Mouse (Mus musculus): Measurements from ENCODE around the gene Fadd. TPM values are rescaled to one million over a fixed set of nuclear protein-coding genes. Genes with fewer than 3 reads are reported as not detected.

Fadd gene
- 4.6 TPM for polyA plus RNA-seq (2017; shearing (Covaris generic))

DNA sequence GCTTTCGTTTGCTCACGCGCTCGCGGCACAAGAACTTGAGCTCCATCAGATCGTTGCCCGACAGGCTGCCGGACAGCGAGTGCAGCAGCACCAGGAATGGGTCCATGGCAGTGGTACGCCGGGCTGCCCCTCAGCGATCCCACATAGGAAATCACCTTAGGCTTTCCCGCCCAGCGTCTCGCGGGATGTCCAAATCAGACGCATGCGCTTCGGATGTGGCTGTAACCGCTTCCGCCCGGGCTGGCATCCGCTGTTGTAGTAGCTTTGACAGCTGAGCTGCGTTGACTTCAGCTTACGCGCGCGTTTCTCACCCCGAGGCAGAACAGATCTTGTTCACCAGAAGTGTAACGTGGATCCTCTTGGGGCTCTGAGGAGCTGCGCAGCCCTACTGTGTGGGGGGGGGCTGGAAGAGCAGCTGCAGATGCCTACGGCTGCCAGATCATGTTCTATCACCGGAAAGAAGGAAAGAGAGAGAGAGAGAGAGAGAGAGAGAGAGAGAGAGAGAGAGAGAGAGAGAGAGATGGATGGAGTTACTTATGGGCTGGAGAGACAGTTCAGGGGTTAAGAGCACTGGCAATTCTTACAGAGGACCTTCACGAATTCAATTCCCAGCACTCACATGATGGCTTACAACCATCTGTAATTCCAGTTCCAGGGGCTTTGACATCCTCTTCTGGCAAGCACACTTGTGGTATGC is at the start of gene Fadd:
Fadd (minus strand) TSS at position 180 of the 697 bp plus-strand sequence.

DNA sequence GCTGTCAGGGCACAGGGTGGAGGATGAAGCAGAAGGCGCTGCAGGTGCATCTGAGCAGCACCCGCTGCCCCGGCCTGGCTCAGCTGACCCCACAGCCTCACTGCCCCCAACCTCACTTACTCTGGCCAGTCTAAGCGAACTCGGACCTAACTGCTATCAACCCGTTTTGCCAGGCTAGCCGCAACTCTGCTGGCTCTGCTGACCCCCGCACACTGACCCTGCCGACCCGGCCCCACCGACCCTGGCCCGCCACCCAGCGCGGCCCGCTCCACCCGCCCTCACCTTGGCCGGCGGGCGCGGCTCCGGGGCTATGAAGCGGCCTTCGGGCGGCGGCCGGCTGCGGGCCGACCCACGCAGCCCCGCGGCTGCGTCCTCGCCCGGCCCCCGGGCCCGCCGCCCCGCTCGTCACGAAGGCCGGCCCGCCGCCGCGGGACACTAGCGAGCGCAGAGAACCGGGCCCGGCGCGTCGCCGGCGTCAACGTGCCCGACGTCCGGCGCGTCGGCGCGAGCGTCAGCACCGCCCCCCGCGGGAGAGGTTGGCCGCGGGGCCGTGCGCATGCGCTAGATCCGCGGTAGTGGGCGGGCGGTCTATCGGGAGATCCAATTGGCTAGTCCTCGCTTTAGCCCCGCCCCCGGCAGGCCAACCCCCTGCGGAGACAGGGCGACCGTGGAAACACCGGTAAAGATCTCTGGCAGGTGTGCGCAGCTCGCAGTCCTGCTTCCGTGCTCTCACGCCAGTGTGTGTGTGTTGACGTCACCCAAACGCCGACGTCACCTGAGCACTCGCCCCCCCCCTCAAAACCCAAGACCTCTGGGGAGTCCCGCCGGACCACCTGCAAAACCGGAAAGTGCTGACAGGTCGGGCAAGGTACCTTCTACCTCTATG is 28.8 kb downstream of the Fadd start, which contains the start of gene Ppfia1:
Ppfia1 (minus strand) TSS at position 493 of the 886 bp plus-strand sequence.

Other genes with a start within 250 kb of the Fadd start
- gene Cttn, start 111.5 kb downstream of the Fadd start, polyA plus RNA-seq (2017; shearing (Covaris generic)): 6.0 TPM
- 11.2 TPM for gene Ppfia1, start 28.7 kb downstream of the Fadd start, polyA plus RNA-seq (2017; shearing (Covaris generic))
- not detected for gene Ano1, start 169.5 kb upstream of the Fadd start, polyA plus RNA-seq (2017; shearing (Covaris generic))